Comparison of ENCODE assay signal across 30 mouse cellular contexts in genomic region chr10:43291333-43291736, GRCm38 (mm10).
DNase-seq lines count a peak whose midpoint lies in the region; ATAC-seq and TF ChIP-seq lines count a peak whose summit lies in the region.
"Had no signal": no experiment of that assay in that cellular context is flagged by ENCODE, and none has a peak within 500 bp of the region (broad histone marks: within the 10 kb centered on the region; RNA-seq: fewer than 3 reads in every experiment).

No protein-coding gene starts in this region.

- 0 out of 2 replicates have a peak, but pooled peaks have one; percentile 9 for TF ChIP-seq CTCF in intestine, postnatal 0 days (IDR thresholded peaks at IDR 0.05; ENCODE audit: low read depth)
- TF ChIP-seq CTCF in liver, embryonic 14.5 days (IDR thresholded peaks at IDR 0.05; ENCODE audit: low read depth) = no peak
- no peak for TF ChIP-seq CTCF in cerebellum, adult 2 months (IDR thresholded peaks at IDR 0.05; ENCODE audit: borderline replicate concordance, insufficient read depth, low read depth, low read length)

- no peak overlapping the region for H3K4me3 ChIP-seq in intestine, postnatal 0 days (ENCODE audit: low read depth, low read length)
- no peak overlapping the region for H3K4me3 ChIP-seq in liver, embryonic 14.5 days (ENCODE audit: insufficient read depth in 1 of 2, low read depth in 2 of 2, low read length in 2 of 2)
- no peak overlapping the region for H3K4me3 ChIP-seq in midbrain, embryonic 15.5 days
- no peak overlapping the region for H3K4me3 ChIP-seq in cerebellum, adult 2 months (replicated peaks; ENCODE audit: insufficient read depth, low read depth, low read length)
- H3K4me3 ChIP-seq: embryonic facial prominence, embryonic 10.5 days; embryonic facial prominence, embryonic 15.5 days; forebrain, embryonic 13.5 days; heart, embryonic 12.5 days; hindbrain, embryonic 12.5 days; left cerebral cortex, adult 2 months; limb, embryonic 12.5 days; myocyte; neural tube, embryonic 12.5 days had no signal

- DNase-seq in c-Kit-positive CD71-positive TER-119-positive erythroid progenitor cells, embryonic 14.5 days (ENCODE audit: low spot score) = peak; percentile 65
- DNase-seq in liver, embryonic 14.5 days (ENCODE audit: low read depth in 3 of 3, low spot score in 3 of 3) = peak; percentile 34 to 51 (median 36)
- no peak for DNase-seq in adrenal gland, adult (ENCODE audit: inconsistent age in 2 of 2, low spot score in 1 of 2)
- no peak for DNase-seq in cerebellum, adult 2 months
- DNase-seq in heart, postnatal 10 days = no peak
- DNase-seq: adrenal gland, postnatal 10 days; B cell, adult 2 months; cerebellum, adult 11-12 months; cerebellum, postnatal 10 days; gastrocnemius, postnatal 25 days; heart, adult 18-20 months; kidney, adult 11 months; kidney, postnatal 14 days; lung, adult 18-20 months; lung, postnatal 10 days; right cerebral cortex, postnatal 4 days had no signal

- peaks cover 6% of the 10 kb centered on the region; the same call in 1 of the 2 replicates for H3K4me1 ChIP-seq in intestine, postnatal 0 days (replicated peaks; ENCODE audit: control insufficient read depth, insufficient read depth, low read length)
- H3K4me1 ChIP-seq in liver, embryonic 14.5 days (replicated peaks; ENCODE audit: control insufficient read depth in 2 of 2, insufficient read depth in 2 of 2, low read length in 1 of 2) = peaks cover 26 to 39% of the 10 kb centered on the region in 2 experiments
- 0 out of 2 replicates have a peak, but pooled peaks cover 6% of the 10 kb centered on the region for H3K4me1 ChIP-seq in midbrain, embryonic 15.5 days
- H3K4me1 ChIP-seq in cerebellum, adult 2 months (ENCODE audit: control insufficient read depth, insufficient read depth, low read length) = peaks cover 13% of the 10 kb centered on the region
- H3K4me1 ChIP-seq: embryonic facial prominence, embryonic 15.5 days; neural tube, embryonic 12.5 days had no signal

- intact Hi-C loops in heart, postnatal 10 days (cut with DNase I) = no loop called here

- H3K36me3 ChIP-seq in intestine, postnatal 0 days (ENCODE audit: control insufficient read depth, insufficient read depth) = no peaks in the 10 kb centered on the region
- no peaks in the 10 kb centered on the region for H3K36me3 ChIP-seq in liver, embryonic 14.5 days (replicated peaks; ENCODE audit: control insufficient read depth, insufficient read depth, low read depth)
- no peaks in the 10 kb centered on the region for H3K36me3 ChIP-seq in midbrain, embryonic 15.5 days (replicated peaks)
- H3K36me3 ChIP-seq: embryonic facial prominence, embryonic 10.5 days; embryonic facial prominence, embryonic 15.5 days; heart, embryonic 12.5 days; hindbrain, embryonic 12.5 days; limb, embryonic 12.5 days; neural tube, embryonic 12.5 days had no signal

- H3K27ac ChIP-seq in intestine, postnatal 0 days (ENCODE audit: low read depth, low read length) = peak overlapping the region; percentile 42; the same call in 1 of the 2 replicates
- H3K27ac ChIP-seq in liver, embryonic 14.5 days = peak overlapping the region; percentile 83
- H3K27ac ChIP-seq in midbrain, embryonic 15.5 days = no peak overlapping the region
- H3K27ac ChIP-seq in cerebellum, adult 2 months (ENCODE audit: insufficient read depth, low read length) = no peak overlapping the region
- H3K27ac ChIP-seq: embryonic facial prominence, embryonic 10.5 days; embryonic facial prominence, embryonic 15.5 days; forebrain, embryonic 13.5 days; hindbrain, embryonic 12.5 days; hindbrain, postnatal 0 days; left cerebral cortex, adult 2 months; limb, embryonic 12.5 days; neural tube, embryonic 12.5 days had no signal

- H3K9me3 ChIP-seq in intestine, postnatal 0 days (ENCODE audit: control insufficient read depth) = no peaks in the 10 kb centered on the region
- H3K9me3 ChIP-seq in liver, embryonic 14.5 days (ENCODE audit: control insufficient read depth, low read length) = no peaks in the 10 kb centered on the region
- no peaks in the 10 kb centered on the region for H3K9me3 ChIP-seq in midbrain, embryonic 15.5 days
- H3K9me3 ChIP-seq: embryonic facial prominence, embryonic 10.5 days; embryonic facial prominence, embryonic 15.5 days; forebrain, embryonic 13.5 days; heart, embryonic 12.5 days; hindbrain, embryonic 12.5 days; limb, embryonic 12.5 days; neural tube, embryonic 12.5 days had no signal

- no peak for TF ChIP-seq POLR2A in cerebellum, adult 2 months (IDR thresholded peaks at IDR 0.05; ENCODE audit: borderline replicate concordance, insufficient read depth, low read length)

- peak; percentile 48 for TF ChIP-seq EP300 in liver, embryonic 14.5 days (IDR thresholded peaks at IDR 0.05; ENCODE audit: low read depth)

- WGBS in intestine, postnatal 0 days = 68% methylated on average over 2 of the region's 2 CpGs
- 52% methylated on average over 2 of the region's 2 CpGs for WGBS in liver, embryonic 14.5 days (ENCODE audit: insufficient replicate concordance)
- 97% methylated on average over 2 of the region's 2 CpGs for WGBS in midbrain, embryonic 15.5 days
- 97% methylated on average over 2 of the region's 2 CpGs for WGBS in cerebellum, adult 2 months

- ATAC-seq in intestine, postnatal 0 days = peak; percentile 95
- peak; percentile 88 for ATAC-seq in liver, embryonic 14.5 days (ENCODE audit: insufficient read depth)
- peak; percentile 78 for ATAC-seq in megakaryocyte-erythroid progenitor cell, adult 5-6 weeks (replicated peaks; ENCODE audit: low FRiP score, low TSS enrichment, poor library complexity, severe bottlenecking)
- no peak for ATAC-seq in midbrain, embryonic 15.5 days (replicated peaks)
- ATAC-seq: forebrain, embryonic 13.5 days; hindbrain, postnatal 0 days had no signal

- H3K4me2 ChIP-seq in intestine, postnatal 0 days (replicated peaks; ENCODE audit: low read depth) = no peak overlapping the region
- peak overlapping the region; percentile 53 for H3K4me2 ChIP-seq in liver, embryonic 14.5 days (ENCODE audit: low read depth)
- H3K4me2 ChIP-seq in midbrain, embryonic 15.5 days = no peak overlapping the region
- H3K4me2 ChIP-seq: embryonic facial prominence, embryonic 15.5 days; forebrain, embryonic 13.5 days; heart, embryonic 12.5 days; hindbrain, embryonic 12.5 days; limb, embryonic 12.5 days; midbrain, embryonic 11.5 days; neural tube, embryonic 12.5 days had no signal

- no peak overlapping the region for H3K9ac ChIP-seq in intestine, postnatal 0 days (ENCODE audit: low read depth, low read length)
- peak overlapping the region; percentile 45 for H3K9ac ChIP-seq in liver, embryonic 14.5 days (replicated peaks)
- H3K9ac ChIP-seq in midbrain, embryonic 15.5 days = no peak overlapping the region
- H3K9ac ChIP-seq: embryonic facial prominence, embryonic 15.5 days; forebrain, embryonic 13.5 days; hindbrain, embryonic 12.5 days; limb, embryonic 12.5 days; neural tube, embryonic 12.5 days had no signal

- H3K27me3 ChIP-seq in intestine, postnatal 0 days (replicated peaks; ENCODE audit: control insufficient read depth, insufficient read depth, low read length) = no peaks in the 10 kb centered on the region
- no peaks in the 10 kb centered on the region for H3K27me3 ChIP-seq in liver, embryonic 14.5 days (ENCODE audit: control insufficient read depth, insufficient read depth, low read length)
- H3K27me3 ChIP-seq in midbrain, embryonic 15.5 days (replicated peaks) = no peaks in the 10 kb centered on the region
- no peaks in the 10 kb centered on the region; the same call in 1 of the 2 replicates for H3K27me3 ChIP-seq in cerebellum, adult 2 months (ENCODE audit: control insufficient read depth, insufficient read depth, low read length)
- H3K27me3 ChIP-seq: embryonic facial prominence, embryonic 15.5 days; forebrain, embryonic 13.5 days; heart, embryonic 12.5 days; hindbrain, embryonic 12.5 days; limb, embryonic 12.5 days; neural tube, embryonic 12.5 days had no signal

Comparison
In these comparisons a context has a peak if more than half of its experiments do, and no peak if none do; other contexts are left out.
1. DNase-seq: peak in c-Kit-positive CD71-positive TER-119-positive erythroid progenitor cells, embryonic 14.5 days (single experiment) and liver, embryonic 14.5 days (3 of 3); none in adrenal gland, adult (0 of 2), cerebellum, adult 2 months (0 of 2) and heart, postnatal 10 days (0 of 2).
2. H3K27ac ChIP-seq: peak in intestine, postnatal 0 days (single experiment) and liver, embryonic 14.5 days (single experiment); none in midbrain, embryonic 15.5 days (single experiment) and cerebellum, adult 2 months (single experiment).